Mouse (Mus musculus) neural tube, embryonic 13.5 days (tissue): ENCODE data around the gene Zc3h15. TPM values are rescaled to one million over a fixed set of nuclear protein-coding genes. Genes with fewer than 3 reads are reported as not detected.

Experiments
- ATAC-seq: fragments of 200-750 bp; cut with Nextera tagmentation; 2 replicates; pipeline ENCODE4 v1.8.0; 2017; ENCODE audit warnings: low read depth, mild to moderate bottlenecking, moderate TSS enrichment, moderate library complexity
- H3K27ac ChIP-seq: fragments of 300-500 bp; sonication (generic); replicated peaks from 2 replicates; pipeline ENCODE4 v1.5.1; 2015; ENCODE audit warnings: moderate library complexity, mild to moderate bottlenecking, inconsistent platforms
- H3K27me3 ChIP-seq: fragments of 300-500 bp; sonication (generic); 2 replicates; pipeline ENCODE4 v1.6.1; 2015; ENCODE audit warnings: mild to moderate bottlenecking, inconsistent platforms
- H3K36me3 ChIP-seq: fragments of 300-500 bp; sonication (generic); 2 replicates; pipeline ENCODE4 v1.6.1; 2015; ENCODE audit warnings: mild to moderate bottlenecking, inconsistent platforms
- H3K4me1 ChIP-seq: fragments of 300-500 bp; sonication (generic); replicated peaks from 2 replicates; pipeline ENCODE4 v1.6.1; 2015; ENCODE audit warnings: inconsistent platforms
- H3K4me2 ChIP-seq: fragments of 300-500 bp; sonication (generic); 2 replicates; pipeline ENCODE4 v1.6.1; 2015; ENCODE audit warnings: inconsistent platforms, mild to moderate bottlenecking, moderate library complexity
- H3K4me3 ChIP-seq: fragments of 300-500 bp; sonication (generic); 2 replicates; pipeline ENCODE4 v1.5.1; 2015; ENCODE audit warnings: mild to moderate bottlenecking, inconsistent platforms
- H3K9ac ChIP-seq: fragments of 300-500 bp; sonication (generic); 2 replicates; pipeline ENCODE4 v1.6.1; 2015; ENCODE audit warnings: moderate library complexity, mild to moderate bottlenecking, inconsistent platforms
- H3K9me3 ChIP-seq: fragments of 300-500 bp; sonication (generic); 2 replicates; pipeline ENCODE4 v1.6.1; 2016; ENCODE audit warnings: inconsistent platforms
- WGBS: fragments of 180-500 bp; shearing (Covaris S2); methylation state at CpG from one replicate; pipeline ENCODE4 v1.1.7; 2015; 5-methylcytosine and 5-hydroxymethylcytosine counted together
- polyA plus RNA-seq: library from polyadenylated mRNA; unstranded; fragments of >200 nt; fragmentation: Nextera tagmentation; extraction: Ambion mirVana; gene quantifications from 2 replicates; pipeline ENCODE4 v1.2.1, GENCODE M21; 2015

Gene Zc3h15
- polyA plus RNA-seq: 185 and 203 TPM in 2 replicates

GRCm38 (mm10) chr2:83644276-83645252 lies at the start of gene Zc3h15:
Zc3h15 (plus strand) TSS chr2:83644435.
- no peaks in the 10 kb centered on the region for H3K9me3 ChIP-seq
- WGBS: under 1% methylated on average over 85 of the region's 100 CpGs
- H3K4me2 ChIP-seq: peak within 1 kb of the TSS; percentile 88
- peak; percentile 100 for ATAC-seq
- peak within 1 kb of the TSS; percentile 95 for H3K9ac ChIP-seq
- H3K4me1 ChIP-seq: peaks cover 44% of the 10 kb centered on the region
- H3K27ac ChIP-seq: peak within 1 kb of the TSS; percentile 93
- H3K4me3 ChIP-seq: peak within 1 kb of the TSS; percentile 97
- H3K36me3 ChIP-seq: no peaks in the 10 kb centered on the region
- H3K27me3 ChIP-seq: no peaks in the 10 kb centered on the region

GRCm38 (mm10) chr2:83620558-83621367 lies 23.5 kb upstream of the Zc3h15 start:
- H3K4me2 ChIP-seq: no peak overlapping the region
- H3K27ac ChIP-seq: no peak overlapping the region
- H3K27me3 ChIP-seq: no peaks in the 10 kb centered on the region
- H3K36me3 ChIP-seq: no peaks in the 10 kb centered on the region
- H3K4me3 ChIP-seq: no peak overlapping the region
- no peak for ATAC-seq
- WGBS: 91% methylated on average over 11 of the region's 11 CpGs
- no peak overlapping the region for H3K9ac ChIP-seq
- H3K9me3 ChIP-seq: no peaks in the 10 kb centered on the region
- no peaks in the 10 kb centered on the region for H3K4me1 ChIP-seq

- no peak overlapping the region for H3K4me2 ChIP-seq
- no peak overlapping the region for H3K9ac ChIP-seq
- no peaks in the 10 kb centered on the region for H3K36me3 ChIP-seq
- no peak overlapping the region for H3K27ac ChIP-seq
- H3K4me1 ChIP-seq: no peaks in the 10 kb centered on the region
- H3K4me3 ChIP-seq: no peak overlapping the region
- WGBS: 92% methylated on average over 4 of the region's 4 CpGs
- ATAC-seq: no peak
- no peaks in the 10 kb centered on the region for H3K27me3 ChIP-seq
- H3K9me3 ChIP-seq: no peaks in the 10 kb centered on the region
These were observed 22.7 kb upstream of the Zc3h15 start for GRCm38 (mm10) chr2:83621511-83621910.

- H3K9me3 ChIP-seq: no peaks in the 10 kb centered on the region
- H3K4me1 ChIP-seq: no peaks in the 10 kb centered on the region
- H3K27me3 ChIP-seq: no peaks in the 10 kb centered on the region
- ATAC-seq: no peak
- no peak overlapping the region for H3K27ac ChIP-seq
- H3K36me3 ChIP-seq: no peaks in the 10 kb centered on the region
- H3K4me3 ChIP-seq: no peak overlapping the region
- no peak overlapping the region for H3K9ac ChIP-seq
- WGBS: 51% methylated on average over 11 of the region's 11 CpGs
- no peak overlapping the region for H3K4me2 ChIP-seq
These were observed 21.4 kb upstream of the Zc3h15 start for GRCm38 (mm10) chr2:83622792-83623191.

- Histone ChIP-seq H3K9me3 (no peaks in the 10 kb centered on the region), H3K27me3 (no peaks in the 10 kb centered on the region), H3K4me2 (no peak overlapping the region), H3K4me3 (no peak overlapping the region), H3K4me1 (no peaks in the 10 kb centered on the region), H3K36me3 (no peaks in the 10 kb centered on the region), H3K9ac (no peak overlapping the region), H3K27ac (no peak overlapping the region)
- ATAC-seq: no peak
- WGBS: 68% methylated on average over 4 of the region's 4 CpGs
These were observed 20.2 kb upstream of the Zc3h15 start for GRCm38 (mm10) chr2:83624045-83624444.

GRCm38 (mm10) chr2:83625226-83626108 lies 18.8 kb upstream of the Zc3h15 start:
- H3K9ac ChIP-seq: no peak overlapping the region
- H3K4me1 ChIP-seq: no peaks in the 10 kb centered on the region
- no peak overlapping the region for H3K4me3 ChIP-seq
- H3K27me3 ChIP-seq: no peaks in the 10 kb centered on the region
- H3K27ac ChIP-seq: no peak overlapping the region
- no peaks in the 10 kb centered on the region for H3K9me3 ChIP-seq
- peak; percentile 69 for ATAC-seq
- WGBS: 29% methylated on average over 10 of the region's 10 CpGs
- peak overlapping the region; percentile 29; the same call in 1 of the 2 replicates for H3K4me2 ChIP-seq
- H3K36me3 ChIP-seq: no peaks in the 10 kb centered on the region

- no peaks in the 10 kb centered on the region for H3K9me3 ChIP-seq
- H3K4me1 ChIP-seq: no peaks in the 10 kb centered on the region
- ATAC-seq: no peak
- no peak overlapping the region for H3K9ac ChIP-seq
- no peak overlapping the region for H3K4me3 ChIP-seq
- WGBS: 88% methylated on average over 9 of the region's 9 CpGs
- H3K4me2 ChIP-seq: no peak overlapping the region
- H3K36me3 ChIP-seq: no peaks in the 10 kb centered on the region
- no peak overlapping the region for H3K27ac ChIP-seq
- H3K27me3 ChIP-seq: no peaks in the 10 kb centered on the region
These were observed 17.4 kb upstream of the Zc3h15 start for GRCm38 (mm10) chr2:83626881-83627280.

GRCm38 (mm10) chr2:83627495-83627894 lies 16.7 kb upstream of the Zc3h15 start:
- no peaks in the 10 kb centered on the region for H3K9me3 ChIP-seq
- no peak overlapping the region for H3K27ac ChIP-seq
- ATAC-seq: no peak
- WGBS: 80% methylated on average over 9 of the region's 9 CpGs
- no peaks in the 10 kb centered on the region for H3K4me1 ChIP-seq
- H3K36me3 ChIP-seq: no peaks in the 10 kb centered on the region
- no peak overlapping the region for H3K4me3 ChIP-seq
- H3K9ac ChIP-seq: no peak overlapping the region
- H3K4me2 ChIP-seq: no peak overlapping the region
- H3K27me3 ChIP-seq: no peaks in the 10 kb centered on the region

GRCm38 (mm10) chr2:83627932-83628331 lies 16.3 kb upstream of the Zc3h15 start:
- 90% methylated on average over 6 of the region's 6 CpGs for WGBS
- no peak for ATAC-seq
- H3K4me2 ChIP-seq: no peak overlapping the region

GRCm38 (mm10) chr2:83641993-83642392 lies 2.2 kb upstream of the Zc3h15 start:
- WGBS: 88% methylated on average over 1 of the region's 1 CpGs
- Histone ChIP-seq H3K9ac (no peak overlapping the region), H3K4me3 (no peak overlapping the region), H3K36me3 (no peaks in the 10 kb centered on the region), H3K27ac (no peak overlapping the region), H3K27me3 (no peaks in the 10 kb centered on the region), H3K4me1 (peaks cover 20% of the 10 kb centered on the region), H3K4me2 (no peak overlapping the region), H3K9me3 (no peaks in the 10 kb centered on the region)
- ATAC-seq: no peak

More at GRCm38 (mm10) chr2:83627932-83628331, 16.3 kb upstream of the Zc3h15 start:
- H3K4me3 ChIP-seq: no peak overlapping the region
- no peak overlapping the region for H3K9ac ChIP-seq
- no peak overlapping the region for H3K27ac ChIP-seq
- no peaks in the 10 kb centered on the region for H3K9me3 ChIP-seq
- no peaks in the 10 kb centered on the region for H3K27me3 ChIP-seq
- H3K36me3 ChIP-seq: no peaks in the 10 kb centered on the region
- no peaks in the 10 kb centered on the region for H3K4me1 ChIP-seq

- WGBS: 79% methylated on average over 9 of the region's 9 CpGs
- peaks cover 41% of the 10 kb centered on the region for H3K4me1 ChIP-seq
These were observed 4.7 kb downstream of the Zc3h15 start for GRCm38 (mm10) chr2:83648916-83649315.

More at GRCm38 (mm10) chr2:83648916-83649315, 4.7 kb downstream of the Zc3h15 start:
- no peak overlapping the region for H3K27ac ChIP-seq
- no peak overlapping the region for H3K4me3 ChIP-seq
- no peak overlapping the region for H3K9ac ChIP-seq
- no peaks in the 10 kb centered on the region for H3K36me3 ChIP-seq
- H3K27me3 ChIP-seq: no peaks in the 10 kb centered on the region
- H3K9me3 ChIP-seq: no peaks in the 10 kb centered on the region
- ATAC-seq: no peak
- H3K4me2 ChIP-seq: no peak overlapping the region
